Mouse (Mus musculus) hindbrain, embryonic 13.5 days (tissue): ENCODE results near the gene Golm1. TPM values are rescaled to one million over a fixed set of nuclear protein-coding genes. Genes with fewer than 3 reads are reported as not detected.

Source experiments
- polyA plus RNA-seq: library from polyadenylated mRNA; unstranded; fragments of >200 nt; fragmentation: Nextera tagmentation; extraction: Ambion mirVana; gene quantifications from 2 replicates; pipeline ENCODE4 v1.2.1, GENCODE M21; 2015

Gene Golm1
- polyA plus RNA-seq, 1 experiment from 2014 or later: 50.6 TPM

Other genes starting within 250 kb of the Golm1 start
- 55.6 and 57.6 TPM in 2 replicates for gene Agtpbp1, start 90.6 kb downstream of the Golm1 start, polyA plus RNA-seq
- 156 and 159 TPM in 2 replicates for gene Naa35, start 90.6 kb downstream of the Golm1 start, polyA plus RNA-seq
- not detected in 2 replicates for gene 4921517D22Rik, start 18.3 kb upstream of the Golm1 start, polyA plus RNA-seq
- gene Spata31d1a, start 34.5 kb upstream of the Golm1 start, polyA plus RNA-seq: 0.04 TPM in 1 of 2 replicates, not detected in the other
- gene Spata31d1b, start 36.5 kb upstream of the Golm1 start, polyA plus RNA-seq: not detected in 2 replicates
- not detected in 2 replicates for gene Spata31d1d, start 55.9 kb upstream of the Golm1 start, polyA plus RNA-seq
- 0.22 TPM in 1 of 2 replicates, not detected in the other for gene 1700014D04Rik, start 70.9 kb upstream of the Golm1 start, polyA plus RNA-seq
- gene Isca1, start 94.0 kb upstream of the Golm1 start, polyA plus RNA-seq: 159 and 160 TPM in 2 replicates
- gene Gm49354, start 106.4 kb upstream of the Golm1 start, polyA plus RNA-seq: not detected in 2 replicates
- gene Tut7, start 147.3 kb upstream of the Golm1 start, polyA plus RNA-seq: 51.5 and 53.1 TPM in 2 replicates